Mouse (Mus musculus): ENCODE measurements around the gene Gm3448. TPM values are rescaled to one million over a fixed set of nuclear protein-coding genes. Genes with fewer than 3 reads are reported as not detected.

The Gm3448 gene
- 0.52 TPM for polyA plus RNA-seq (2014; fragmentation: Illumina TruSeq; extraction: RNeasy Lipid Tissue Mini Kit (QIAGEN cat#74804); ENCODE audit: low read depth, low replicate concordance)

DNA sequence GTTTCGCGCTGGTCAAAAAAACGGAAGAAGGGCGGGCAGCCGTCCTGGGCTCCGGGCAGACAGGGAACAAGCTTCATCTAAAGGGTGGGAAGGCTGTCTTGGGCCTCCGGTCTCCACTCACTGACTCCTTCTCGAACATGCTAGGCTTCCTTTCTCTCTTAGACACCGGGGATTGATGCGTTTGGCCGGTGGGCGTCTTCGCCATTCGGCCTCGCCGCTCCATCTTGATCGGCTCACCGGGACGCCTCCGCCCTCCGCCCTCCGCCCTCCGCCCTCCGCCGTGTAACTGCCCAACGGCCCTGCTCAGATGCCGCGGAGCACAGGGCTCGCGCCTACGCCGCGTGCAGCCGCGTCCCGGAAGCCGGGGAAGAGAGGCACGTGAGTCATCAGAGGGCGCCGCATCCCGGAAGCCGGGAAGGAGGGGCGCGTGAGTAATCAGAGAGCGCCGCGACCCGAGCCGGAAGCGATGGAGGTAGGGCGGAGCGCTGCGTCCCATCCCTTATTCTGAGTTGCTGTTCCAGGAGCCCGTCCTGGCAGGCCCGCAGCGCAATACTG is at the start of gene Gm3448, which contains the start of the genes Ermard and Tcte3:
Gm3448 (minus strand) TSS at position 363 of the 555 bp plus-strand sequence.
Ermard (plus strand) TSS at position 34 of the 555 bp plus-strand sequence.
Tcte3 (minus strand) TSS at position 314 of the 555 bp plus-strand sequence.

GRCm38 (mm10) chr17:15009706-15010413 is 31.5 kb downstream of the Gm3448 start, which contains the start of gene Gm3435:
Gene Gm3435 (plus strand): TSS chr17:15010176.

GRCm38 (mm10) chr17:14978362-14979038 is 62.8 kb downstream of the Gm3448 start, which contains the start of the genes 9030025P20Rik and Gm3417:
Gene 9030025P20Rik (plus strand): TSS chr17:14978468.
Gene Gm3417 (minus strand): TSS chr17:14978790.

GRCm38 (mm10) chr17:14960951-14961556 is 80.3 kb downstream of the Gm3448 start, which contains the start of gene Phf10:
Gene Phf10 (minus strand): TSS chr17:14961273.

Other genes with a start within 250 kb of the Gm3448 start
- 1.2 TPM for gene Wdr27, start 98.4 kb downstream of the Gm3448 start, polyA plus RNA-seq (2014; fragmentation: Illumina TruSeq; extraction: RNeasy Lipid Tissue Mini Kit (QIAGEN cat#74804); ENCODE audit: low read depth, low replicate concordance)
- 16.8 TPM for gene 1600012H06Rik, start 98.4 kb downstream of the Gm3448 start, polyA plus RNA-seq (2014; fragmentation: Illumina TruSeq; extraction: RNeasy Lipid Tissue Mini Kit (QIAGEN cat#74804); ENCODE audit: low read depth, low replicate concordance)
- gene Phf10, start 80.3 kb downstream of the Gm3448 start, polyA plus RNA-seq (2014; fragmentation: Illumina TruSeq; extraction: RNeasy Lipid Tissue Mini Kit (QIAGEN cat#74804); ENCODE audit: low read depth, low replicate concordance), result 49.5 TPM
- 6.4 TPM for gene 9030025P20Rik, start 63.1 kb downstream of the Gm3448 start, polyA plus RNA-seq (2014; fragmentation: Illumina TruSeq; extraction: RNeasy Lipid Tissue Mini Kit (QIAGEN cat#74804); ENCODE audit: low read depth, low replicate concordance)
- not detected for gene Gm3417, start 62.7 kb downstream of the Gm3448 start, polyA plus RNA-seq (2014; fragmentation: Illumina TruSeq; extraction: RNeasy Lipid Tissue Mini Kit (QIAGEN cat#74804); ENCODE audit: low read depth, low replicate concordance)
- gene Gm3435, start 31.4 kb downstream of the Gm3448 start, polyA plus RNA-seq (2014; fragmentation: Illumina TruSeq; extraction: RNeasy Lipid Tissue Mini Kit (QIAGEN cat#74804); ENCODE audit: low read depth, low replicate concordance), result 3.4 TPM
- gene Ermard, start 329 bp downstream of the Gm3448 start, polyA plus RNA-seq (2014; fragmentation: Illumina TruSeq; extraction: RNeasy Lipid Tissue Mini Kit (QIAGEN cat#74804); ENCODE audit: low read depth, low replicate concordance), result 34.4 TPM
- gene Tcte3, start within 50 bp of the Gm3448 start, polyA plus RNA-seq (2014; fragmentation: Illumina TruSeq; extraction: RNeasy Lipid Tissue Mini Kit (QIAGEN cat#74804); ENCODE audit: low read depth, low replicate concordance), result not detected